Mouse (Mus musculus): ENCODE results near the gene D7Ertd443e.

- TF ChIP-seq CTCF (conservative IDR thresholded peaks at IDR 0.05 in 1 of 2, IDR thresholded peaks at IDR 0.05 in 1 of 2; ENCODE audit: low read depth in 2 of 2, low read length in 2 of 2) (no peak), PAX5 (IDR thresholded peaks at IDR 0.05; ENCODE audit: low read length) (no peak), RAD21 (IDR thresholded peaks at IDR 0.05; ENCODE audit: low read depth, low read length) (no peak), POLR2A (IDR thresholded peaks at IDR 0.05; ENCODE audit: low read depth, low read length) (no peak), ZNF384 (IDR thresholded peaks at IDR 0.05; ENCODE audit: low read depth, low read length) (no peak), POLR2AphosphoS2 (IDR thresholded peaks at IDR 0.05; ENCODE audit: low read depth, low read length) (no peak), ZC3H11A (IDR thresholded peaks at IDR 0.05; ENCODE audit: low read depth, low read length) (no peak)
Observed at GRCm38 (mm10) chr7:134335951-134336350, 49.5 kb downstream of the D7Ertd443e start.

Data from CH12.LX (cell line).